Comparison of ENCODE assay signal across 24 mouse cellular contexts in the genomic region with DNA sequence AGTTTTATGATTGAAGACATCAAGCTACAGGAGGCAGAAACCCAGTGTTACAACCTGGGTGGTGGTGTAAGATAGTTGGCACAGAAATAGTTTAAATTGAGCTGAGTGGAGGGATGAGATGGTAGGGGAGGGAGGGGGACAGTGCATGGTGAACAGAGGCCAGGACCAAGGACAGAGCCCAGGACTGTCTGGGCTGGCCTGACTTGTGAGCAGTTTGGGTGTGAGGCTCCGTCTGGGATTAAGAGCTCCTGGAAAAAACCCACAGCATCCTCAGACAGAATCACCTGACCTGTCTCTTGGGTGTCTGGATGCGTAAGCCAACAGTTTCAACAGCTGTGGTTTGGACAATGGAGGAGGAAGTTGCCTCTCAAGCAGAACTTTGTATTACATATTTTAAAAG. TPM values are rescaled to one million over a fixed set of nuclear protein-coding genes. Genes with fewer than 3 reads are reported as not detected.
DNase-seq lines count a peak whose midpoint lies in the region; ATAC-seq and TF ChIP-seq lines count a peak whose summit lies in the region.
"Had no signal": no experiment of that assay in that cellular context is flagged by ENCODE, and none has a peak within 500 bp of the region (broad histone marks: within the 10 kb centered on the region; RNA-seq: fewer than 3 reads in every experiment).

No protein-coding gene starts in this region.

- H3K4me3 ChIP-seq in heart, postnatal 0 days (ENCODE audit: low read depth, low read length) = no peak overlapping the region
- H3K4me3 ChIP-seq in heart, embryonic 12.5 days = no peak overlapping the region
- H3K4me3 ChIP-seq: embryonic facial prominence, embryonic 12.5 days; liver, embryonic 13.5 days had no signal

- no peaks in the 10 kb centered on the region for H3K36me3 ChIP-seq in heart, postnatal 0 days (replicated peaks; ENCODE audit: control insufficient read depth, insufficient read depth, low read length)
- H3K36me3 ChIP-seq in heart, embryonic 12.5 days = no peaks in the 10 kb centered on the region
- H3K36me3 ChIP-seq: embryonic facial prominence, embryonic 12.5 days; G1E; liver, embryonic 13.5 days had no signal

- WGBS in heart, postnatal 0 days = 19% methylated on average over 2 of the region's 2 CpGs
- 26% methylated on average over 2 of the region's 2 CpGs for WGBS in heart, embryonic 12.5 days

- peak; percentile 6 for DNase-seq in heart, postnatal 0 days (ENCODE audit: low spot score)
- peak; percentile 9 for DNase-seq in ovary, postnatal 14 days (ENCODE audit: low spot score)
- no peak for DNase-seq in ovary, postnatal 10 days (ENCODE audit: low spot score)
- DNase-seq in embryo, embryonic 11 days = peak; percentile 52
- peak; percentile 46 for DNase-seq in mesoderm, embryonic 11.5 days (ENCODE audit: low read depth, low spot score)
- no peak for DNase-seq in spleen, postnatal 4 days (ENCODE audit: low spot score in 2 of 2)
- DNase-seq: cerebellum, postnatal 10 days; gastrocnemius, postnatal 10 days; left cerebral cortex, postnatal 4 days; liver, embryonic 13.5 days; midbrain, embryonic 14.5 days; right cerebral cortex, postnatal 14 days had no signal

- no peak for TF ChIP-seq CTCF in heart, postnatal 0 days (IDR thresholded peaks at IDR 0.05; ENCODE audit: low read depth)

- no peak for TF ChIP-seq EP300 in heart, postnatal 0 days (IDR thresholded peaks at IDR 0.05; ENCODE audit: low read depth)

- H3K27me3 ChIP-seq in heart, postnatal 0 days (ENCODE audit: control insufficient read depth, insufficient read depth, low read length) = no peaks in the 10 kb centered on the region
- no peaks in the 10 kb centered on the region for H3K27me3 ChIP-seq in heart, embryonic 12.5 days (replicated peaks)
- H3K27me3 ChIP-seq: embryonic facial prominence, embryonic 12.5 days; liver, embryonic 13.5 days had no signal

- ATAC-seq in heart, postnatal 0 days (ENCODE audit: insufficient read depth, low read depth) = no peak
- no peak for ATAC-seq in heart, embryonic 12.5 days (ENCODE audit: insufficient number of reproducible peaks, low FRiP score)
- no peak for ATAC-seq in cerebellum, adult (ENCODE audit: insufficient number of reproducible peaks, low FRiP score, low TSS enrichment)
- ATAC-seq: intestine, embryonic 16.5 days; lung, postnatal 0 days had no signal

- no peak overlapping the region for H3K9ac ChIP-seq in heart, postnatal 0 days (replicated peaks; ENCODE audit: low read depth, low read length)
- H3K9ac ChIP-seq in heart, embryonic 12.5 days = no peak overlapping the region
- H3K9ac ChIP-seq: embryonic facial prominence, embryonic 12.5 days; hindbrain, embryonic 14.5 days; liver, embryonic 13.5 days had no signal

- H3K9me3 ChIP-seq in heart, postnatal 0 days (replicated peaks; ENCODE audit: control insufficient read depth, low read length) = no peaks in the 10 kb centered on the region
- H3K9me3 ChIP-seq in heart, embryonic 12.5 days (replicated peaks) = no peaks in the 10 kb centered on the region
- H3K9me3 ChIP-seq: embryonic facial prominence, embryonic 12.5 days; G1E; liver, embryonic 13.5 days had no signal

- H3K27ac ChIP-seq in heart, postnatal 0 days (ENCODE audit: low read depth) = no peak overlapping the region
- H3K27ac ChIP-seq in heart, embryonic 12.5 days (ENCODE audit: poor library complexity, severe bottlenecking) = no peak overlapping the region
- H3K27ac ChIP-seq: embryonic facial prominence, embryonic 12.5 days; hindbrain, embryonic 14.5 days; liver, embryonic 13.5 days; stomach, postnatal 0 days had no signal

- no peaks in the 10 kb centered on the region for H3K4me1 ChIP-seq in heart, postnatal 0 days (ENCODE audit: control insufficient read depth, insufficient read depth)
- no peaks in the 10 kb centered on the region for H3K4me1 ChIP-seq in heart, embryonic 12.5 days (replicated peaks)
- H3K4me1 ChIP-seq: liver, embryonic 13.5 days had no signal

- no peak overlapping the region for H3K4me2 ChIP-seq in heart, postnatal 0 days (ENCODE audit: low read depth, low read length)
- H3K4me2 ChIP-seq in heart, embryonic 12.5 days = no peak overlapping the region
- H3K4me2 ChIP-seq: embryonic facial prominence, embryonic 12.5 days; hindbrain, embryonic 14.5 days; liver, embryonic 13.5 days had no signal

RNA-seq across cellular contexts. Expression of a gene that starts 35.6 kb away (rescaled TPM):
- not detected in 2 replicates for total RNA-seq in heart, postnatal 0 days (2014; rRNA removed; ENCODE audit: low replicate concordance)
- not detected in 2 replicates for polyA plus RNA-seq in heart, postnatal 0 days (2015; fragmentation: Nextera tagmentation; extraction: Ambion mirVana)
- polyA plus RNA-seq in heart, embryonic 12.5 days (2016; fragmentation: Nextera tagmentation; extraction: Ambion mirVana) = not detected in 2 replicates
- total RNA-seq: gastrocnemius, postnatal 10 days; heart, adult 8-10 months; heart, postnatal 10 days; left cerebral cortex, postnatal 4 days; megakaryocyte progenitor cell, adult 5-6 weeks had no signal
- polyA plus RNA-seq: C2C12; embryonic facial prominence, embryonic 12.5 days; G1E; hindbrain, embryonic 14.5 days; intestine, embryonic 16.5 days; liver, embryonic 13.5 days; lung, postnatal 0 days; midbrain, embryonic 14.5 days; stomach, postnatal 0 days had no signal

Comparison
In these comparisons a context has a peak if more than half of its experiments do, and no peak if none do; other contexts are left out.
1. DNase-seq: peak in heart, postnatal 0 days (single experiment), ovary, postnatal 14 days (single experiment), embryo, embryonic 11 days (single experiment) and mesoderm, embryonic 11.5 days (single experiment); none in ovary, postnatal 10 days (single experiment) and spleen, postnatal 4 days (0 of 2).